Mouse (Mus musculus) MEL (cell line): ENCODE results near the gene 1700092M07Rik.

Source experiments
- CTCF ChIP-seq, 3 experiments: IDR thresholded peaks in 2 of 3; conservative IDR thresholded peaks in 1 of 3; 2 replicates each; pipeline ENCODE4 v1.5.1; 2011 to 2012; ENCODE audit warnings: low read length in 3 of 3, low read depth in 2 of 3, mild to moderate bottlenecking in 2 of 3, improper control_type of control experiment in 1 of 3, inconsistent platforms in 1 of 3, mixed read lengths in 1 of 3, moderate library complexity in 1 of 3; ENCODE audit not compliant: control insufficient read depth in 1 of 3, insufficient read depth in 1 of 3, poor library complexity in 1 of 3, severe bottlenecking in 1 of 3
- ELF1 ChIP-seq: IDR thresholded peaks from 2 replicates; pipeline ENCODE4 v1.6.1; 2014; ENCODE audit warnings: low read depth, mild to moderate bottlenecking, inconsistent platforms, low read length, improper control_type of control experiment, moderate library complexity
- MYC ChIP-seq: IDR thresholded peaks from 2 replicates; pipeline ENCODE4 v1.6.1; 2011; ENCODE audit warnings: low read depth, mild to moderate bottlenecking, low read length, improper control_type of control experiment, moderate library complexity
- NRF1 ChIP-seq: IDR thresholded peaks from 2 replicates; pipeline ENCODE4 v1.6.1; 2014; ENCODE audit warnings: low read depth, mild to moderate bottlenecking, inconsistent platforms, low read length, improper control_type of control experiment, moderate library complexity; ENCODE audit not compliant: poor library complexity, insufficient read depth, severe bottlenecking
- TBP ChIP-seq: IDR thresholded peaks from 2 replicates; pipeline ENCODE4 v1.8.0; 2011; ENCODE audit warnings: low read depth, low read length, improper control_type of control experiment

DNA sequence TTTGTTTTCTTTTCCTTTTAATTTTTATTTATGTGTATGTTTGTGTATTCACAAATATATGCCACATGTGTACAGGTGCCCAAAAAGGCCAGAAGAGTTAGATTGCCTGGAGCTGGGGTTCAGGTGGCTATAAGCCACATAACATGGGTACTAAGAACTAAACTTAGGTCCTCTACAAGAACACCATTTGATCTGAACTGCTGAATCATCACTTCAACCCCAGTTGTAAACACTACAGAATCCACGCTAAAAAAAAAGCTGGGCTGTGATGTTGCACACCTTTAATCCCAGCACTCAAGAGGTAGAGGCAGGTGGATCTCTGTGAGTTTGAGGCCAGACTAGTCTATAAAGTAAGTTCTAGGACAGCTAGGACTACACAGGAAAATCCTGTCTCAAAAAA lies 19.1 kb upstream of the 1700092M07Rik start:
- TF ChIP-seq NRF1 (no peak), MYC (no peak), TBP (no peak), CTCF (IDR thresholded peaks at IDR 0.05 in 2 of 3, conservative IDR thresholded peaks at IDR 0.05 in 1 of 3; ENCODE audit: control insufficient read depth in 1 of 3, insufficient read depth in 1 of 3, low read depth in 2 of 3, low read length in 3 of 3, poor library complexity in 1 of 3, severe bottlenecking in 1 of 3) (no peak), ELF1 (no peak)
